Mouse (Mus musculus) CH12.LX (cell line): ENCODE data around the gene Sh3bp2. TPM values are rescaled to one million over a fixed set of nuclear protein-coding genes. Genes with fewer than 3 reads are reported as not detected.
A peak's percentile ranks its signal among the peaks of the same experiment; 100 is the strongest.

ENCODE experiments used
- DNase-seq: peaks from one replicate; pipeline ENCODE4 v3.0.0-alpha.2; 2013; ENCODE audit errors: extremely low read depth
- H3K27ac ChIP-seq: 2 replicates; pipeline ENCODE4 v1.5.1; 2012; ENCODE audit warnings: low read depth, mild to moderate bottlenecking, control low read depth, moderate library complexity; ENCODE audit not compliant: insufficient read depth
- H3K27me3 ChIP-seq: replicated peaks from 2 replicates; pipeline ENCODE3; 2012; ENCODE audit warnings: inconsistent platforms
- H3K36me3 ChIP-seq, 2 experiments: replicated peaks in 1 of 2; 2 replicates each; pipeline versions ENCODE3 to v1.6.1; 2012; ENCODE audit warnings: inconsistent platforms in 1 of 2, low read length in 1 of 2, mild to moderate bottlenecking in 1 of 2, mixed read lengths in 1 of 2, moderate library complexity in 1 of 2; ENCODE audit not compliant: control insufficient read depth in 1 of 2, insufficient read depth in 1 of 2
- H3K4me1 ChIP-seq, 2 experiments: 2 replicates each; pipeline ENCODE4 v1.6.1; 2012; ENCODE audit warnings: inconsistent platforms in 1 of 2, moderate library complexity in 1 of 2; ENCODE audit not compliant: insufficient read depth in 2 of 2, control insufficient read depth in 1 of 2
- H3K4me2 ChIP-seq: 2 replicates; pipeline ENCODE4 v1.6.1; 2012; ENCODE audit warnings: low read depth, mild to moderate bottlenecking, control low read depth; ENCODE audit not compliant: poor library complexity, insufficient read depth, severe bottlenecking
- H3K4me3 ChIP-seq, 3 experiments: fragments of 150-350 bp in 1 of 3; sonication (generic) in 1 of 3; replicated peaks in 1 of 3; 2 replicates each; pipeline versions ENCODE3 to v1.5.1; 2011 to 2012; ENCODE audit warnings: low read depth in 2 of 3, low read length in 2 of 3, mild to moderate bottlenecking in 2 of 3, moderate library complexity in 2 of 3, control low read depth in 1 of 3, improper control_type of control experiment in 1 of 3, inconsistent platforms in 1 of 3, mixed read lengths in 1 of 3; ENCODE audit not compliant: poor library complexity in 1 of 3
- H3K79me2 ChIP-seq: replicated peaks from 2 replicates; pipeline ENCODE4 v1.6.1; 2012; ENCODE audit warnings: mild to moderate bottlenecking, moderate library complexity; ENCODE audit not compliant: control insufficient read depth, poor library complexity, insufficient read depth, severe bottlenecking; ENCODE audit errors: extremely low read depth
- H3K9ac ChIP-seq: 2 replicates; pipeline ENCODE4 v1.6.1; 2012; ENCODE audit warnings: low read depth, mild to moderate bottlenecking, control low read depth, moderate library complexity; ENCODE audit not compliant: insufficient read depth
- H3K9me3 ChIP-seq: replicated peaks from 2 replicates; pipeline ENCODE3; 2012; ENCODE audit warnings: low read length, inconsistent platforms, mixed read lengths
- BHLHE40 ChIP-seq: IDR thresholded peaks from 2 replicates; pipeline ENCODE4 v1.6.1; 2011; ENCODE audit warnings: mild to moderate bottlenecking, low read depth, low read length, improper control_type of control experiment
- CHD1 ChIP-seq: IDR thresholded peaks from 2 replicates; pipeline ENCODE4 v1.6.1; 2012; ENCODE audit warnings: low read depth, low read length, improper control_type of control experiment, inconsistent platforms
- CHD2 ChIP-seq: IDR thresholded peaks from 2 replicates; pipeline ENCODE4 v1.6.1; 2011; ENCODE audit warnings: low read length, improper control_type of control experiment
- CTCF ChIP-seq, 2 experiments: IDR thresholded peaks in 1 of 2; conservative IDR thresholded peaks in 1 of 2; 2 replicates each; pipeline ENCODE4 v1.5.1; 2011 to 2012; ENCODE audit warnings: low read depth in 2 of 2, low read length in 2 of 2, improper control_type of control experiment in 1 of 2, inconsistent platforms in 1 of 2, mild to moderate bottlenecking in 1 of 2, moderate library complexity in 1 of 2
- E2F4 ChIP-seq: IDR thresholded peaks from 2 replicates; pipeline ENCODE4 v1.6.1; 2011; ENCODE audit warnings: low read depth, low read length, improper control_type of control experiment; ENCODE audit not compliant: insufficient replicate concordance
- ELF1 ChIP-seq: IDR thresholded peaks from 2 replicates; pipeline ENCODE4 v1.6.1; 2014; ENCODE audit warnings: low read depth, mild to moderate bottlenecking, inconsistent platforms, low read length, improper control_type of control experiment
- EP300 ChIP-seq: IDR thresholded peaks from 2 replicates; pipeline ENCODE4 v1.6.1; 2011; ENCODE audit warnings: low read length, improper control_type of control experiment
- ETS1 ChIP-seq: conservative IDR thresholded peaks from 2 replicates; pipeline ENCODE4 v1.6.1; 2012; ENCODE audit warnings: low read depth, mild to moderate bottlenecking, inconsistent platforms, low read length, improper control_type of control experiment, moderate library complexity
- GABPA ChIP-seq: IDR thresholded peaks from 2 replicates; pipeline ENCODE4 v1.6.1; 2012; ENCODE audit warnings: low read depth, low read length, improper control_type of control experiment, inconsistent platforms; ENCODE audit not compliant: insufficient replicate concordance
- HCFC1 ChIP-seq: IDR thresholded peaks from 2 replicates; pipeline ENCODE4 v1.6.1; 2012; ENCODE audit warnings: low read depth, mild to moderate bottlenecking, inconsistent platforms, low read length, improper control_type of control experiment
- IRF4 ChIP-seq: IDR thresholded peaks from 2 replicates; pipeline ENCODE4 v1.6.1; 2014; ENCODE audit warnings: low read depth, mild to moderate bottlenecking, inconsistent platforms, low read length, improper control_type of control experiment
- JUND ChIP-seq: conservative IDR thresholded peaks from 2 replicates; pipeline ENCODE4 v1.6.1; 2011; ENCODE audit warnings: low read depth, low read length, improper control_type of control experiment
- MEF2A ChIP-seq: IDR thresholded peaks from 2 replicates; pipeline ENCODE4 v1.6.1; 2014; ENCODE audit warnings: low read depth, mild to moderate bottlenecking, inconsistent platforms, low read length, improper control_type of control experiment, borderline replicate concordance
- MXI1 ChIP-seq: IDR thresholded peaks from 2 replicates; pipeline ENCODE4 v1.6.1; 2011; ENCODE audit warnings: mild to moderate bottlenecking, low read depth, low read length, improper control_type of control experiment
- MYC ChIP-seq: IDR thresholded peaks from 2 replicates; pipeline ENCODE4 v1.6.1; 2011; ENCODE audit warnings: low read depth, mild to moderate bottlenecking, improper control_type of control experiment, low read length
- NRF1 ChIP-seq: IDR thresholded peaks from 2 replicates; pipeline ENCODE4 v1.6.1; 2014; ENCODE audit warnings: low read depth, mild to moderate bottlenecking, inconsistent platforms, low read length, improper control_type of control experiment, moderate library complexity
- POLR2A ChIP-seq: IDR thresholded peaks from 2 replicates; pipeline ENCODE4 v1.6.1; 2011; ENCODE audit warnings: low read depth, mild to moderate bottlenecking, improper control_type of control experiment, low read length
- RCOR1 ChIP-seq: conservative IDR thresholded peaks from 2 replicates; pipeline ENCODE4 v1.6.1; 2012; ENCODE audit warnings: low read depth, mild to moderate bottlenecking, inconsistent platforms, low read length, improper control_type of control experiment
- SIN3A ChIP-seq: IDR thresholded peaks from 2 replicates; pipeline ENCODE4 v1.6.1; 2012; ENCODE audit warnings: low read length, improper control_type of control experiment, inconsistent platforms
- SMC3 ChIP-seq: IDR thresholded peaks from 2 replicates; pipeline ENCODE4 v1.6.1; 2011; ENCODE audit warnings: low read depth, low read length, improper control_type of control experiment
- TBP ChIP-seq: conservative IDR thresholded peaks from 2 replicates; pipeline ENCODE4 v1.6.1; 2011; ENCODE audit warnings: low read depth, low read length, improper control_type of control experiment
- TCF12 ChIP-seq: IDR thresholded peaks from 2 replicates; pipeline ENCODE4 v1.6.1; 2014; ENCODE audit warnings: low read depth, mild to moderate bottlenecking, inconsistent platforms, low read length, improper control_type of control experiment
- UBTF ChIP-seq: IDR thresholded peaks from 2 replicates; pipeline ENCODE4 v1.6.1; 2012; ENCODE audit warnings: low read depth, mild to moderate bottlenecking, inconsistent platforms, low read length, improper control_type of control experiment, moderate library complexity
- USF1 ChIP-seq: IDR thresholded peaks from 2 replicates; pipeline ENCODE4 v1.6.1; 2014; ENCODE audit warnings: low read depth, mild to moderate bottlenecking, inconsistent platforms, low read length, improper control_type of control experiment
- USF2 ChIP-seq: conservative IDR thresholded peaks from 2 replicates; pipeline ENCODE4 v1.6.1; 2011; ENCODE audit warnings: low read depth, low read length, improper control_type of control experiment
- ZC3H11A ChIP-seq: IDR thresholded peaks from 2 replicates; pipeline ENCODE4 v1.6.1; 2012; ENCODE audit warnings: low read depth, mild to moderate bottlenecking, inconsistent platforms, low read length, improper control_type of control experiment
- ZKSCAN1 ChIP-seq: IDR thresholded peaks from 2 replicates; pipeline ENCODE4 v1.6.1; 2012; ENCODE audit warnings: low read depth, inconsistent platforms, low read length, improper control_type of control experiment, borderline replicate concordance
- ZMIZ1 ChIP-seq: IDR thresholded peaks from 2 replicates; pipeline ENCODE4 v1.6.1; 2012; ENCODE audit warnings: low read depth, mild to moderate bottlenecking, inconsistent platforms, low read length, improper control_type of control experiment
- dilution Hi-C: fragments of 300-500 bp; cut with MboI; formaldehyde crosslinking; loops from 2 replicates; pipeline ENCODE4 v1.14.3; 2020; ENCODE audit warnings: low sequenced_read_pairs; ENCODE audit not compliant: extremely low pct_unique_long_range_greater_than_20kb, extremely low pct_ligation_motif_present
- in situ Hi-C: fragments of 300-500 bp; cut with MboI; formaldehyde crosslinking; loops from 3 replicates; pipeline ENCODE4 v1.14.3; 2019; ENCODE audit warnings: low sequenced_read_pairs, low pct_ligation_motif_present, low pct_unique_long_range_greater_than_20kb, mixed read lengths
- polyA plus RNA-seq: library from polyadenylated mRNA; unstranded; fragments of >175 nt; gene quantifications from 2 replicates; pipeline ENCODE4 v1.2.1, GENCODE M21; 2012; ENCODE audit warnings: low read depth; ENCODE audit not compliant: insufficient read length
- total RNA-seq, 2 experiments: library from RNA; depleted of rRNA; stranded (reverse); fragments of 300-350 nt in 1 of 2; fragments of >200 nt in 1 of 2; gene quantifications; 2 replicates each; pipeline ENCODE4 v1.2.3; 2012 to 2014

Sh3bp2 gene
- total and polyA plus RNA-seq, 3 experiments, result 5.8 to 10.5 (median 7.3) TPM

DNA sequence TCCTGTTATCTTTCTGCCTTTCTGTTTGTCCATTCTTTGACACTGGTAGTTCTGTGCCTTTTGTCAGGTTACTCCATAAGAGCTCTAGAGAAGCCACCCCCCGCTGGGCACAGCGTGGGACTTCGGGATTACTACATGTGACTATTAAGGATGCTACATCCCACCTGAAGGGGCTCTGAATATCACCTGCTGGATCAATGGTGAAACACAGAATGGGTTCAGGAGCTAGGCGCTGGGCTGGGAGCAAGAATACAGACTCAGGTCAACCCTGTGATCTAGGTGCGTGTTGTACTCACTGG, 788 bp downstream of the Sh3bp2 start:
- H3K27me3 ChIP-seq, result no peaks in the 10 kb centered on the region
- peaks cover 0 to 16% of the 10 kb centered on the region in 2 experiments for H3K36me3 ChIP-seq
- dilution Hi-C loops, result no loop called here
- H3K9me3 ChIP-seq, result no peaks in the 10 kb centered on the region
- no peaks in the 10 kb centered on the region for H3K79me2 ChIP-seq
- H3K4me2 ChIP-seq, result peak overlapping the region; percentile 84
- DNase-seq, result no peak
- in situ Hi-C loops, result loop anchor here (5.0 to 25.0 kb wide), 2 partner anchors 111 to 511 kb away; partner anchors contain the start of genes Hgfac and Mfsd10
- no peak overlapping the region for H3K27ac ChIP-seq
- TF ChIP-seq USF1, result no peak
- no peak for TF ChIP-seq ZC3H11A
- no peak for TF ChIP-seq HCFC1
- no peak for TF ChIP-seq E2F4
- TF ChIP-seq ELF1, result no peak
- TF ChIP-seq POLR2A, result no peak
- TF ChIP-seq TCF12, result no peak
- TF ChIP-seq GABPA, result no peak
- no peak for TF ChIP-seq BHLHE40
- no peak for TF ChIP-seq MEF2A
- TF ChIP-seq TBP, result no peak
- TF ChIP-seq SMC3, result no peak
- TF ChIP-seq IRF4, result no peak
- no peak for TF ChIP-seq ZMIZ1
- no peak for TF ChIP-seq SIN3A
- no peak for TF ChIP-seq MYC
- H3K4me1 ChIP-seq, result peaks cover 39 to 59% of the 10 kb centered on the region in 2 experiments
- peak overlapping the region; percentile 72; the same call in 1 of the 2 replicates for H3K9ac ChIP-seq
- H3K4me3 ChIP-seq, result peak overlapping the region in 2 of 3 experiments; percentile 54 to 68

DNA sequence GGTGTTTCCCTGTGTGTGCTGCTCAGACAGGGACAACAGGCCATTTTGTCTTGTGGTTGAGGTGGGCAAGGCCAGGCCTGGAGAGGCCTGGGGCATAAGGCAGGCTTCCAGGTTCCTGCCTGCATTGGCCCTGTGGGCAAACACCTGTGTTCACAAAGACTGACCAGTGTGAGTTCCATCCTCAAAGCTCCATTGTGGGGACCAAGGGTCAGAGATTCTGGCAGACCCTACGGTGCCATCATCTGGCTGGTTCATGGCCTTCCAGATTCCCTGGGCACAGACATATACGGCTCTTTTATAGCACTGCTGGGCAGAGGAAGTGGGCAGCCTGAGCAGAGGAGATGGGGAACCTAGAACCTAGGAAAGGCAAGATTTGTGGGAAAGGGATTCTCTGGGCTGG, 1.7 kb downstream of the Sh3bp2 start:
- peaks cover 32 to 57% of the 10 kb centered on the region in 2 experiments for H3K4me1 ChIP-seq
- no peak for TF ChIP-seq CHD2
- TF ChIP-seq RCOR1, result no peak
- TF ChIP-seq CHD1, result no peak
- TF ChIP-seq CTCF (conservative IDR thresholded peaks at IDR 0.05 in 1 of 2, IDR thresholded peaks at IDR 0.05 in 1 of 2; ENCODE audit: low read depth in 2 of 2, low read length in 2 of 2), result no peak
- no peak for TF ChIP-seq ETS1
- no peak for TF ChIP-seq HCFC1
- no peak for TF ChIP-seq USF2
- TF ChIP-seq MYC, result no peak
- no peak for TF ChIP-seq ZKSCAN1
- no peak for TF ChIP-seq JUND
- TF ChIP-seq ELF1, result no peak
- TF ChIP-seq EP300, result no peak
- no peak for TF ChIP-seq TBP
- no peak for TF ChIP-seq UBTF
- no peak for TF ChIP-seq MXI1
- no peak for TF ChIP-seq NRF1
- TF ChIP-seq GABPA, result no peak
- no peaks in the 10 kb centered on the region for H3K27me3 ChIP-seq
- no peak for DNase-seq
- no peak overlapping the region for H3K27ac ChIP-seq
- no peak overlapping the region for H3K4me2 ChIP-seq
- dilution Hi-C loops (no loop called here), in situ Hi-C loops (loop anchor here (5.0 to 25.0 kb wide), 2 partner anchors 110 to 510 kb away; partner anchors contain the start of genes Hgfac and Mfsd10)
- peaks cover 0 to 21% of the 10 kb centered on the region in 2 experiments for H3K36me3 ChIP-seq
- H3K79me2 ChIP-seq, result no peaks in the 10 kb centered on the region
- H3K9ac ChIP-seq, result no peak overlapping the region
- no peak overlapping the region for H3K4me3 ChIP-seq
- H3K9me3 ChIP-seq, result no peaks in the 10 kb centered on the region
